Mouse (Mus musculus): ENCODE measurements around the gene Nox1. TPM values are rescaled to one million over a fixed set of nuclear protein-coding genes. Genes with fewer than 3 reads are reported as not detected.

Nox1 gene
- total and polyA plus RNA-seq, 3 experiments: 0.27 to 0.60 TPM; not detected in 1

- Histone ChIP-seq H3K9me3 (replicated peaks; ENCODE audit: insufficient read depth, low read length) (no peaks in the 10 kb centered on the region), H3K4me1 (ENCODE audit: control insufficient read depth in 1 of 2, insufficient read depth in 2 of 2, low read length in 2 of 2) (peaks cover 0 to 6% of the 10 kb centered on the region in 2 experiments; a peak in 2 of 4 replicates), H3K27me3 (ENCODE audit: control insufficient read depth in 1 of 2, insufficient read depth in 2 of 2, low read length in 2 of 2) (no peaks in the 10 kb centered on the region), H3K79me2 (ENCODE audit: control insufficient read depth, insufficient read depth, low read length, poor library complexity) (no peaks in the 10 kb centered on the region), H3K9ac (ENCODE audit: control insufficient read depth, low read depth, low read length, poor library complexity, severe bottlenecking) (no peak within 1 kb of the TSS), H3K4me3 (ENCODE audit: control insufficient read depth in 1 of 2, insufficient read depth in 1 of 2, low read depth in 2 of 2, low read length in 2 of 2) (no peak within 1 kb of the TSS), H3K36me3 (ENCODE audit: control insufficient read depth in 1 of 2, insufficient read depth in 2 of 2, low read length in 2 of 2) (peaks cover 0 to 3% of the 10 kb centered on the region in 2 experiments; a peak in 2 of 4 replicates), H3K27ac (ENCODE audit: control insufficient read depth, low read depth, low read length) (no peak within 1 kb of the TSS)
- no peak for DNase-seq (ENCODE audit: low read depth, low spot score)
- no peak for TF ChIP-seq POLR2AphosphoS2 (IDR thresholded peaks at IDR 0.05; ENCODE audit: low read length)
These were observed 59.6 kb downstream of the Nox1 start, which contains the start of gene Xkrx for GRCm38 (mm10) chrX:134162043-134162720. Xkrx (minus strand) TSS chrX:134162076.

GRCm38 (mm10) chrX:134160442-134160841 lies 61.3 kb downstream of the Nox1 start:
- H3K27me3 ChIP-seq (ENCODE audit: control insufficient read depth in 1 of 2, insufficient read depth in 2 of 2, low read length in 2 of 2): no peaks in the 10 kb centered on the region

GRCm38 (mm10) chrX:134158151-134158550 lies 63.6 kb downstream of the Nox1 start:
- Histone ChIP-seq H3K4me3 (ENCODE audit: control insufficient read depth in 1 of 2, insufficient read depth in 1 of 2, low read depth in 2 of 2, low read length in 2 of 2) (no peak overlapping the region), H3K9me3 (replicated peaks; ENCODE audit: insufficient read depth, low read length) (no peaks in the 10 kb centered on the region), H3K36me3 (ENCODE audit: control insufficient read depth in 1 of 2, insufficient read depth in 2 of 2, low read length in 2 of 2) (peaks cover 0 to 4% of the 10 kb centered on the region in 2 experiments; a peak in 2 of 4 replicates), H3K9ac (ENCODE audit: control insufficient read depth, low read depth, low read length, poor library complexity, severe bottlenecking) (no peak overlapping the region), H3K79me2 (ENCODE audit: control insufficient read depth, insufficient read depth, low read length, poor library complexity) (no peaks in the 10 kb centered on the region), H3K27ac (ENCODE audit: control insufficient read depth, low read depth, low read length) (no peak overlapping the region), H3K27me3 (ENCODE audit: control insufficient read depth in 1 of 2, insufficient read depth in 2 of 2, low read length in 2 of 2) (no peaks in the 10 kb centered on the region), H3K4me1 (ENCODE audit: control insufficient read depth in 1 of 2, insufficient read depth in 2 of 2, low read length in 2 of 2) (peaks cover 0 to 8% of the 10 kb centered on the region in 2 experiments; a peak in 2 of 4 replicates)
- DNase-seq (ENCODE audit: low read depth, low spot score): no peak
- no peak for TF ChIP-seq E2F4 (IDR thresholded peaks at IDR 0.05; ENCODE audit: borderline replicate concordance, low read depth, low read length)
- TF ChIP-seq RAD21 (IDR thresholded peaks at IDR 0.05; ENCODE audit: low read depth, low read length): no peak
- no peak for TF ChIP-seq SMC3 (IDR thresholded peaks at IDR 0.05; ENCODE audit: low read depth, low read length)
- no peak for TF ChIP-seq CHD1 (IDR thresholded peaks at IDR 0.05; ENCODE audit: low read depth, low read length)
- no peak for TF ChIP-seq USF1 (IDR thresholded peaks at IDR 0.05; ENCODE audit: low read depth, low read length)
- TF ChIP-seq ETS1 (IDR thresholded peaks at IDR 0.05; ENCODE audit: low read depth, low read length): no peak
- no peak for TF ChIP-seq MAX (IDR thresholded peaks at IDR 0.05; ENCODE audit: low read length)
- no peak for TF ChIP-seq CHD2 (IDR thresholded peaks at IDR 0.05; ENCODE audit: low read length)
- TF ChIP-seq RCOR1 (IDR thresholded peaks at IDR 0.05; ENCODE audit: low read depth, low read length): no peak
- TF ChIP-seq SIN3A (IDR thresholded peaks at IDR 0.05; ENCODE audit: low read length): no peak
- TF ChIP-seq NELFE (IDR thresholded peaks at IDR 0.05; ENCODE audit: low read depth, low read length): no peak
- TF ChIP-seq POLR2A (IDR thresholded peaks at IDR 0.05; ENCODE audit: control insufficient read depth in 1 of 2, insufficient read depth in 1 of 2, low read depth in 1 of 2, low read length in 2 of 2, poor library complexity in 1 of 2): no peak
- no peak for TF ChIP-seq HCFC1 (IDR thresholded peaks at IDR 0.05; ENCODE audit: low read depth, low read length)

More at GRCm38 (mm10) chrX:134160442-134160841, 61.3 kb downstream of the Nox1 start:
- Histone ChIP-seq H3K9ac (ENCODE audit: control insufficient read depth, low read depth, low read length, poor library complexity, severe bottlenecking) (no peak overlapping the region), H3K4me1 (ENCODE audit: control insufficient read depth in 1 of 2, insufficient read depth in 2 of 2, low read length in 2 of 2) (peaks cover 0 to 8% of the 10 kb centered on the region in 2 experiments; a peak in 2 of 4 replicates), H3K79me2 (ENCODE audit: control insufficient read depth, insufficient read depth, low read length, poor library complexity) (no peaks in the 10 kb centered on the region), H3K36me3 (ENCODE audit: control insufficient read depth in 1 of 2, insufficient read depth in 2 of 2, low read length in 2 of 2) (peaks cover 0 to 4% of the 10 kb centered on the region in 2 experiments; a peak in 2 of 4 replicates), H3K4me3 (ENCODE audit: control insufficient read depth in 1 of 2, insufficient read depth in 1 of 2, low read depth in 2 of 2, low read length in 2 of 2) (no peak overlapping the region), H3K27ac (ENCODE audit: control insufficient read depth, low read depth, low read length) (no peak overlapping the region), H3K9me3 (replicated peaks; ENCODE audit: insufficient read depth, low read length) (no peaks in the 10 kb centered on the region)
- TF ChIP-seq MYC (IDR thresholded peaks at IDR 0.05; ENCODE audit: low read depth, low read length) (no peak), HCFC1 (IDR thresholded peaks at IDR 0.05; ENCODE audit: low read depth, low read length) (no peak), ELF1 (IDR thresholded peaks at IDR 0.05; ENCODE audit: low read depth, low read length) (no peak), MYB (IDR thresholded peaks at IDR 0.05; ENCODE audit: low read depth, low read length) (no peak), POLR2AphosphoS5 (IDR thresholded peaks at IDR 0.05; ENCODE audit: borderline replicate concordance, low read depth, low read length) (no peak), POLR2A (IDR thresholded peaks at IDR 0.05; ENCODE audit: control insufficient read depth in 1 of 2, insufficient read depth in 1 of 2, low read depth in 1 of 2, low read length in 2 of 2, poor library complexity in 1 of 2) (no peak), MAZ (IDR thresholded peaks at IDR 0.05; ENCODE audit: low read depth, low read length) (no peak), SMC3 (IDR thresholded peaks at IDR 0.05; ENCODE audit: low read depth, low read length) (no peak), MAFK (IDR thresholded peaks at IDR 0.05; ENCODE audit: borderline replicate concordance, low read depth, low read length) (no peak), MEF2A (IDR thresholded peaks at IDR 0.05; ENCODE audit: extremely low read depth, insufficient replicate concordance, low read depth, low read length, poor library complexity, severe bottlenecking) (no peak), NRF1 (IDR thresholded peaks at IDR 0.05; ENCODE audit: insufficient read depth, low read depth, low read length, poor library complexity, severe bottlenecking) (no peak), GABPA (IDR thresholded peaks at IDR 0.05; ENCODE audit: low read depth, low read length) (no peak), JUND (IDR thresholded peaks at IDR 0.05; ENCODE audit: low read depth, low read length) (no peak), RCOR1 (IDR thresholded peaks at IDR 0.05; ENCODE audit: low read depth, low read length) (no peak), POLR2AphosphoS2 (IDR thresholded peaks at IDR 0.05; ENCODE audit: low read length) (no peak), KAT2A (conservative IDR thresholded peaks at IDR 0.05; ENCODE audit: low read depth, low read length) (no peak), ZMIZ1 (IDR thresholded peaks at IDR 0.05; ENCODE audit: low read depth, low read length) (no peak), UBTF (IDR thresholded peaks at IDR 0.05; ENCODE audit: borderline replicate concordance, insufficient read depth, low read depth, low read length) (no peak), USF1 (IDR thresholded peaks at IDR 0.05; ENCODE audit: low read depth, low read length) (no peak)
- no peak for DNase-seq (ENCODE audit: low read depth, low spot score)
